Mouse (Mus musculus): ENCODE measurements around the gene Map3k6. TPM values are rescaled to one million over a fixed set of nuclear protein-coding genes. Genes with fewer than 3 reads are reported as not detected.
A peak's percentile ranks its signal among the peaks of the same experiment; 100 is the strongest.

Map3k6 gene
- polyA plus RNA-seq, 1 experiment: 4.6 TPM

DNA sequence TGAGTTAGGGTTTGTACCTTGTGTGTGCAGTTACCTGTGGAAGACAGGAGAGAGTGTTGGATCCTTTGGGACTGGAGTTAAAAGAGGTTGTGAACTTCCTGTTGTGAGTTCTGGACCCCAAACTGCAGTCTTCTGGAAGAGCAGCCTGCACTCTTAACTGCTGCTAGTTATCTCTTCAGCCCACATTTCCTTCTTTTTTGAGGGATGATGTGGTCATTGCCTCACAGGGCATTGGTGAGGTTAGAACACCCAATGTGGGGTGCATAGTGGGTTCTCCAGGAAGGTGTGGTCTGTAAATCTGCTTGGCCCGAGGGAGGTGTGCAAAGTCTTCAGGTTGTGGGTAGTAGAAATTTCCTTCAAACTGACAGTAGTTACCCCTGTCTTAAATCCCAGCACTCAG lies 3.7 kb downstream of the Map3k6 start:
- no peak overlapping the region for H3ac ChIP-seq (ENCODE audit: control insufficient read depth, insufficient read length)
- H3K27me3 ChIP-seq (ENCODE audit: control insufficient read depth, insufficient read depth, insufficient read length): no peaks in the 10 kb centered on the region
- no peaks in the 10 kb centered on the region for H3K36me3 ChIP-seq (ENCODE audit: control insufficient read depth, insufficient read depth)
- H3K4me3 ChIP-seq: no peak overlapping the region
- H3K4me2 ChIP-seq (ENCODE audit: low read depth): no peak overlapping the region
- no peaks in the 10 kb centered on the region for H3K79me2 ChIP-seq (ENCODE audit: control insufficient read depth, insufficient read depth)
- no peak for TF ChIP-seq REST (IDR thresholded peaks at IDR 0.05; ENCODE audit: insufficient read depth, insufficient read length)
- TF ChIP-seq SRF (IDR thresholded peaks at IDR 0.05; ENCODE audit: control insufficient read depth, insufficient read length, low read depth): no peak
- TF ChIP-seq TCF12 (IDR thresholded peaks at IDR 0.05; ENCODE audit: insufficient read depth, poor library complexity, severe bottlenecking): no peak
- no peak for TF ChIP-seq POLR2A (IDR thresholded peaks at IDR 0.05; ENCODE audit: insufficient read length, low read depth)
- TF ChIP-seq POLR2AphosphoS2 (IDR thresholded peaks at IDR 0.05; ENCODE audit: insufficient read length, low read depth): no peak
- TF ChIP-seq E2F4 (IDR thresholded peaks at IDR 0.05; ENCODE audit: insufficient read depth): no peak

GRCm38 (mm10) chr4:133247072-133247471 lies 6.5 kb downstream of the Map3k6 start:
- TF ChIP-seq MYOD1 (IDR thresholded peaks at IDR 0.05; ENCODE audit: control insufficient read depth in 1 of 3, insufficient read length in 2 of 3, low read depth in 2 of 3) (no peak), E2F4 (IDR thresholded peaks at IDR 0.05; ENCODE audit: insufficient read depth) (no peak), MAX (IDR thresholded peaks at IDR 0.05; ENCODE audit: low read depth) (no peak), POLR2A (IDR thresholded peaks at IDR 0.05; ENCODE audit: insufficient read length, low read depth) (no peak), CEBPB (IDR thresholded peaks at IDR 0.05; ENCODE audit: insufficient read depth, poor library complexity, severe bottlenecking) (no peak), TCF12 (IDR thresholded peaks at IDR 0.05; ENCODE audit: insufficient read depth, poor library complexity, severe bottlenecking) (no peak)
- Histone ChIP-seq H3K36me3 (ENCODE audit: control insufficient read depth, insufficient read depth) (no peaks in the 10 kb centered on the region), H3K79me2 (ENCODE audit: control insufficient read depth, insufficient read depth) (no peaks in the 10 kb centered on the region), H3K27me3 (ENCODE audit: control insufficient read depth, insufficient read depth, insufficient read length) (no peaks in the 10 kb centered on the region), H3K4me2 (ENCODE audit: low read depth) (no peak overlapping the region), H3ac (ENCODE audit: control insufficient read depth, insufficient read length) (no peak overlapping the region), H3K4me3 (no peak overlapping the region)

- Histone ChIP-seq H3K4me2 (ENCODE audit: low read depth) (no peak overlapping the region), H3K36me3 (ENCODE audit: control insufficient read depth, insufficient read depth) (no peaks in the 10 kb centered on the region), H3K4me3 (no peak overlapping the region), H3ac (ENCODE audit: control insufficient read depth, insufficient read length) (no peak overlapping the region), H3K79me2 (ENCODE audit: control insufficient read depth, insufficient read depth) (no peaks in the 10 kb centered on the region), H3K27me3 (ENCODE audit: control insufficient read depth, insufficient read depth, insufficient read length) (no peaks in the 10 kb centered on the region)
- TF ChIP-seq CEBPB (IDR thresholded peaks at IDR 0.05; ENCODE audit: insufficient read depth, poor library complexity, severe bottlenecking) (no peak), TCF3 (IDR thresholded peaks at IDR 0.05; ENCODE audit: insufficient read length, low read depth) (no peak), MYOG (IDR thresholded peaks at IDR 0.05; ENCODE audit: control insufficient read depth in 1 of 3, insufficient read depth in 1 of 3, insufficient read length in 2 of 3, low read depth in 2 of 3) (no peak), USF1 (IDR thresholded peaks at IDR 0.05; ENCODE audit: low read depth) (no peak), MAX (IDR thresholded peaks at IDR 0.05; ENCODE audit: low read depth) (no peak), REST (IDR thresholded peaks at IDR 0.05; ENCODE audit: insufficient read depth, insufficient read length) (no peak), E2F4 (IDR thresholded peaks at IDR 0.05; ENCODE audit: insufficient read depth) (no peak), POLR2A (IDR thresholded peaks at IDR 0.05; ENCODE audit: insufficient read length, low read depth) (no peak), POLR2AphosphoS2 (IDR thresholded peaks at IDR 0.05; ENCODE audit: insufficient read length, low read depth) (no peak), MYOD1 (IDR thresholded peaks at IDR 0.05; ENCODE audit: control insufficient read depth in 1 of 3, insufficient read length in 2 of 3, low read depth in 2 of 3) (no peak), TCF12 (IDR thresholded peaks at IDR 0.05; ENCODE audit: insufficient read depth, poor library complexity, severe bottlenecking) (no peak)
Observed at GRCm38 (mm10) chr4:133247806-133248449, 7.3 kb downstream of the Map3k6 start.

DNA sequence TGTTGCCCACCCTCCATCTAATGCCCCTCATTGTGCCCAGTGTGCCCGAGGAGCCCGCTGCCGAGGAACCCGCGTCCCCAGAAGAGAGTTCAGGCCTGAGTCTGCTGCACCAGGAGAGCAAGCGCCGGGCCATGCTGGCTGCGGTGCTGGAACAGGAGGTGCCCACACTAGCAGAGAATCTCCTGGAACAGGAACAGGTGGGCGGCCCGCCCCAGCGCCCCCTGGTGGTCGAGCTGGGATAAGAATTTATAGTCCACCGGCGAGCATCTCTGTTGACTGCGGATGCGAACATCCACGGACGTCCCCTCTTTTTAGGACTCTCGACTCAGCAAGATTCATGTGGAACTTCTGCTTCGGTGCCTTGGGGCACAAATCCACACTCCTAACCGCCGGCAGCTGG lies 10.0 kb downstream of the Map3k6 start:
- Histone ChIP-seq H3K36me3 (ENCODE audit: control insufficient read depth, insufficient read depth) (no peaks in the 10 kb centered on the region), H3K27me3 (ENCODE audit: control insufficient read depth, insufficient read depth, insufficient read length) (peaks cover 4% of the 10 kb centered on the region), H3K4me2 (ENCODE audit: low read depth) (no peak overlapping the region), H3K79me2 (ENCODE audit: control insufficient read depth, insufficient read depth) (no peaks in the 10 kb centered on the region), H3ac (ENCODE audit: control insufficient read depth, insufficient read length) (no peak overlapping the region), H3K4me3 (no peak overlapping the region)
- TF ChIP-seq MYOG (IDR thresholded peaks at IDR 0.05; ENCODE audit: control insufficient read depth in 1 of 3, insufficient read depth in 1 of 3, insufficient read length in 2 of 3, low read depth in 2 of 3): peak in 2 of 3 experiments; percentile 32 to 78
- TF ChIP-seq MYOD1 (IDR thresholded peaks at IDR 0.05; ENCODE audit: control insufficient read depth in 1 of 3, insufficient read length in 2 of 3, low read depth in 2 of 3): peak in 2 of 3 experiments; percentile 57 to 80
- TF ChIP-seq USF1 (IDR thresholded peaks at IDR 0.05; ENCODE audit: low read depth): no peak

- TF ChIP-seq TCF3 (IDR thresholded peaks at IDR 0.05; ENCODE audit: insufficient read length, low read depth): no peak
- no peak for TF ChIP-seq MYOG (IDR thresholded peaks at IDR 0.05; ENCODE audit: control insufficient read depth in 1 of 3, insufficient read depth in 1 of 3, insufficient read length in 2 of 3, low read depth in 2 of 3)
- TF ChIP-seq MAX (IDR thresholded peaks at IDR 0.05; ENCODE audit: low read depth): no peak
- no peak for TF ChIP-seq SRF (IDR thresholded peaks at IDR 0.05; ENCODE audit: control insufficient read depth, insufficient read length, low read depth)
- TF ChIP-seq CEBPB (IDR thresholded peaks at IDR 0.05; ENCODE audit: insufficient read depth, poor library complexity, severe bottlenecking): no peak
- TF ChIP-seq E2F4 (IDR thresholded peaks at IDR 0.05; ENCODE audit: insufficient read depth): no peak
- no peak for TF ChIP-seq POLR2AphosphoS2 (IDR thresholded peaks at IDR 0.05; ENCODE audit: insufficient read length, low read depth)
- TF ChIP-seq TCF12 (IDR thresholded peaks at IDR 0.05; ENCODE audit: insufficient read depth, poor library complexity, severe bottlenecking): no peak
- no peak for TF ChIP-seq POLR2A (IDR thresholded peaks at IDR 0.05; ENCODE audit: insufficient read length, low read depth)
- TF ChIP-seq MYOD1 (IDR thresholded peaks at IDR 0.05; ENCODE audit: control insufficient read depth in 1 of 3, insufficient read length in 2 of 3, low read depth in 2 of 3): no peak
Observed at GRCm38 (mm10) chr4:133251214-133251613, 10.6 kb downstream of the Map3k6 start.

More at GRCm38 (mm10) chr4:133251214-133251613, 10.6 kb downstream of the Map3k6 start:
- Histone ChIP-seq H3K27me3 (ENCODE audit: control insufficient read depth, insufficient read depth, insufficient read length) (peaks cover 6% of the 10 kb centered on the region), H3K79me2 (ENCODE audit: control insufficient read depth, insufficient read depth) (no peaks in the 10 kb centered on the region), H3ac (ENCODE audit: control insufficient read depth, insufficient read length) (no peak overlapping the region), H3K4me3 (no peak overlapping the region), H3K36me3 (ENCODE audit: control insufficient read depth, insufficient read depth) (no peaks in the 10 kb centered on the region), H3K4me2 (ENCODE audit: low read depth) (no peak overlapping the region)
